Mouse (Mus musculus): ENCODE data around the gene Nrap. TPM values are rescaled to one million over a fixed set of nuclear protein-coding genes. Genes with fewer than 3 reads are reported as not detected.

Gene Nrap
- total and polyA plus RNA-seq, 2 experiments, result 0.11 to 0.55 TPM

DNA sequence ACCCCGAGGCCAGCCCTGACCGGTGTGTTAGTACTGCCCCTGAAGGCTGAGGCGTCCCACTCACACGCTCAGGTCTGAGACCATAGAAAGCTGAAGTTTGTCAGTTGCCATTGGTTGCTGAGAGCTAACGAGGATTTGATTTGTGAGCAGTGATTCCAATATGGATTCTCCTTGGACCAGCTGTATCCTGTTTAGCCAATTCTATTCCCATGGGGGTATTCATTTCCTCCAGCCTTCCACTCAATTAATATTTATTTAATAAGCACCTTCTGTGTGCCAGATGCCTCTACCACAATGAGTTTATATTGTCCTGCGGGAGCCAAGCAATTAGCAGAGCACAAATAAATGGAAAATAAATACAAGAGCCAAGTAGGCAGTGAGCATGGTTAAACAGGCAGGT lies 12.0 kb upstream of the Nrap start:
- no peaks in the 10 kb centered on the region for H3K27me3 ChIP-seq (ENCODE audit: control insufficient read depth, insufficient read depth, low read length)
- no peak overlapping the region for H3K4me3 ChIP-seq (ENCODE audit: insufficient read depth, low read depth, low read length)
- no peak overlapping the region for H3K9ac ChIP-seq (ENCODE audit: low read depth, low read length)
- no peak for TF ChIP-seq CTCF (IDR thresholded peaks at IDR 0.05; ENCODE audit: low read depth, low read length)
- TF ChIP-seq POLR2A (IDR thresholded peaks at IDR 0.05; ENCODE audit: extremely low read depth, insufficient read depth, low read length), result no peak
- 96% methylated on average over 6 of the region's 6 CpGs for WGBS
- peaks cover 6% of the 10 kb centered on the region; the same call in 1 of the 2 replicates for H3K36me3 ChIP-seq (ENCODE audit: control insufficient read depth, insufficient read depth, low read length)
- no peak for DNase-seq (ENCODE audit: extremely low read depth, low read depth, low spot score)
- peaks cover 12% of the 10 kb centered on the region; the same call in 1 of the 2 replicates for H3K79me2 ChIP-seq (ENCODE audit: control insufficient read depth, insufficient read depth, low read length)
- no peak overlapping the region for H3K27ac ChIP-seq (replicated peaks; ENCODE audit: insufficient read depth, low read depth, low read length)
- peaks cover 7% of the 10 kb centered on the region for H3K4me1 ChIP-seq (ENCODE audit: control insufficient read depth, insufficient read depth, low read length)

DNA sequence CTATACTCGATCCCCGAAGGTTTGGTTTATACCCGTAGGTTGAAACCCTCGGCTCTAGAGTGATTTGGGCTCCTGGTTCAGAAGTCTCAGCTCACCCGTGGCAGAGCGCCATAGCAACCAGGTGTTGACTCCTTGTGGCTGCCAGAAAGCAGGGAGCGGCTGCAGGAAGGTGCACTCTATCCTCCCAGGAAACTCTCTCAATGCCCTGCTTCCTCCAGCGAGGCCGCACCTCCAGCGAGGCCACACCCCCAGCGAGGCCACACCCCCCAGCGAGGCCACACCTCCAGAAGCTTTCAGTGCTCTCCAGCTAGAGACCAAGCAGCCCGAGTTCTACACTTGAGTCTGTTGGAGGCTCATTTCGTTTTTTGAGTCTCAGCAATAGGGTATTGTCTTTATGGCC lies 10.4 kb upstream of the Nrap start:
- H3K9ac ChIP-seq (ENCODE audit: low read depth, low read length), result no peak overlapping the region
- H3K4me1 ChIP-seq (ENCODE audit: control insufficient read depth, insufficient read depth, low read length), result peaks cover 11% of the 10 kb centered on the region
- H3K27ac ChIP-seq (replicated peaks; ENCODE audit: insufficient read depth, low read depth, low read length), result no peak overlapping the region
- 42% methylated on average over 14 of the region's 14 CpGs for WGBS
- peaks cover under 1% of the 10 kb centered on the region; the same call in 1 of the 2 replicates for H3K36me3 ChIP-seq (ENCODE audit: control insufficient read depth, insufficient read depth, low read length)
- H3K4me3 ChIP-seq (ENCODE audit: insufficient read depth, low read depth, low read length), result no peak overlapping the region
- H3K27me3 ChIP-seq (ENCODE audit: control insufficient read depth, insufficient read depth, low read length), result no peaks in the 10 kb centered on the region
- H3K79me2 ChIP-seq (ENCODE audit: control insufficient read depth, insufficient read depth, low read length), result peaks cover 12% of the 10 kb centered on the region; the same call in 1 of the 2 replicates
- peak; percentile 65 for DNase-seq (ENCODE audit: extremely low read depth, low read depth, low spot score)
- TF ChIP-seq POLR2A (IDR thresholded peaks at IDR 0.05; ENCODE audit: extremely low read depth, insufficient read depth, low read length), result no peak
- TF ChIP-seq CTCF (IDR thresholded peaks at IDR 0.05; ENCODE audit: low read depth, low read length), result no peak

DNA sequence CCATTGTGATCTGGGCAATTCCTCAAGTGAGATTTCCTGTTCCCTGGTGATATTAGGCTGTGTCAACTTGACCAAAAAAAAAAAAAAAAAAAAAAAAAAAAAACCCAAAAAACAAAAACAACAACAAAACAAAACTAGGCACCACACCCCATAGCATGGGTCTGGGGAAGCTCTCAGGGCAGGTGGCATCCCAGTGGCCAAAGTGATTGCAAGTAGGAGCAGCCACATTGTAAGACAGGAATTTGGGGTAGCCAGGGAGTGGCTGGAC lies 8.6 kb upstream of the Nrap start:
- Histone ChIP-seq H3K79me2 (ENCODE audit: control insufficient read depth, insufficient read depth, low read length) (peaks cover 12% of the 10 kb centered on the region; the same call in 1 of the 2 replicates), H3K36me3 (ENCODE audit: control insufficient read depth, insufficient read depth, low read length) (no peaks in the 10 kb centered on the region), H3K27ac (replicated peaks; ENCODE audit: insufficient read depth, low read depth, low read length) (no peak overlapping the region), H3K9ac (ENCODE audit: low read depth, low read length) (no peak overlapping the region), H3K4me1 (ENCODE audit: control insufficient read depth, insufficient read depth, low read length) (peaks cover 11% of the 10 kb centered on the region), H3K4me3 (ENCODE audit: insufficient read depth, low read depth, low read length) (no peak overlapping the region), H3K27me3 (ENCODE audit: control insufficient read depth, insufficient read depth, low read length) (no peaks in the 10 kb centered on the region)
- TF ChIP-seq POLR2A (IDR thresholded peaks at IDR 0.05; ENCODE audit: extremely low read depth, insufficient read depth, low read length), result no peak
- TF ChIP-seq CTCF (IDR thresholded peaks at IDR 0.05; ENCODE audit: low read depth, low read length), result no peak
- no peak for DNase-seq (ENCODE audit: extremely low read depth, low read depth, low spot score)

DNA sequence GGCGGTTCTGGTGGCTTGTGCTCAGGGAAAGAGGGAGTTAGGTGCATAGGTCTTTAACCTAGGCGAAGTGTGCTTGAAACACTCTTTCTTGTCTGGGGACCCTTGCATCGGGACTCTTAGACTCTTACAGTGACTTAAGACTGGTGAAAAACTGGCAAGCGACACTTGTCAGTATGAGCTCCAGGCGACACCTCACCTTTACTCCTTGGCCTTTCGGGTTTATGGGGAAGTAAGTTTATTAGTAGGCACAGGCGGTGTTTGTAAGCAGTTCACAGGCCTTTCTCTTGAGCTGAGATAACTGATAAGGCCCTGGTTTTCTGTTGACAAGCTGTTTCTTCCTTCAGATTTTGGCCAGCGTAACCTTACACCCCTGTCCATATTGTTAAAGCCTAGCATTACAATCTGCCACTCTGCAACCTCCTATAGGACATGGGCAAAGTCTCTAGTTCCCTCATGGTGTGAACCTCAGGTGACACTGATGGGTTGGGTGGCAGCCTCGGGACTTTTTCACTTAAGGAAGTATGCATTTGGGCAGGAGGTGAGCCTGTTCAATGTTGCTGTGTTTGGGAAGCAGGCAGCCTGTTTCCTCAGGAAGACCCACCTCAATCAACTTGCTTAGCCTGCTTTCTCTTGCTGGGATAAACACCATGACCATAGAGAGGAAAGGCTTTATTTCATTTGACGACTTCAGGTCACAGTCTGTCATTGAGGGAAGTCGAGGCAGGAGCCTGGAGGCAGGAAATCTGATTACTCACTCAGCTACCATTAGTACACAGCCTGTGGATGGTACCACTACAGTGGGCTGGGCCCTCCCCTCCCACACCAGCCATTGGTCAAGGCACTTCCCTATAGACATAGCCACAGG lies 8.1 kb upstream of the Nrap start:
- Histone ChIP-seq H3K27ac (replicated peaks; ENCODE audit: insufficient read depth, low read depth, low read length) (peak overlapping the region; percentile 58), H3K4me1 (ENCODE audit: control insufficient read depth, insufficient read depth, low read length) (peaks cover 11% of the 10 kb centered on the region), H3K27me3 (ENCODE audit: control insufficient read depth, insufficient read depth, low read length) (no peaks in the 10 kb centered on the region), H3K9ac (ENCODE audit: low read depth, low read length) (peak overlapping the region; percentile 77), H3K4me3 (ENCODE audit: insufficient read depth, low read depth, low read length) (peak overlapping the region; percentile 67), H3K36me3 (ENCODE audit: control insufficient read depth, insufficient read depth, low read length) (no peaks in the 10 kb centered on the region), H3K79me2 (ENCODE audit: control insufficient read depth, insufficient read depth, low read length) (peaks cover 12% of the 10 kb centered on the region; the same call in 1 of the 2 replicates)
- 29% methylated on average over 11 of the region's 11 CpGs for WGBS
- no peak for TF ChIP-seq CTCF (IDR thresholded peaks at IDR 0.05; ENCODE audit: low read depth, low read length)
- no peak for TF ChIP-seq POLR2A (IDR thresholded peaks at IDR 0.05; ENCODE audit: extremely low read depth, insufficient read depth, low read length)
- peak; percentile 59 for DNase-seq (ENCODE audit: extremely low read depth, low read depth, low spot score)

DNA sequence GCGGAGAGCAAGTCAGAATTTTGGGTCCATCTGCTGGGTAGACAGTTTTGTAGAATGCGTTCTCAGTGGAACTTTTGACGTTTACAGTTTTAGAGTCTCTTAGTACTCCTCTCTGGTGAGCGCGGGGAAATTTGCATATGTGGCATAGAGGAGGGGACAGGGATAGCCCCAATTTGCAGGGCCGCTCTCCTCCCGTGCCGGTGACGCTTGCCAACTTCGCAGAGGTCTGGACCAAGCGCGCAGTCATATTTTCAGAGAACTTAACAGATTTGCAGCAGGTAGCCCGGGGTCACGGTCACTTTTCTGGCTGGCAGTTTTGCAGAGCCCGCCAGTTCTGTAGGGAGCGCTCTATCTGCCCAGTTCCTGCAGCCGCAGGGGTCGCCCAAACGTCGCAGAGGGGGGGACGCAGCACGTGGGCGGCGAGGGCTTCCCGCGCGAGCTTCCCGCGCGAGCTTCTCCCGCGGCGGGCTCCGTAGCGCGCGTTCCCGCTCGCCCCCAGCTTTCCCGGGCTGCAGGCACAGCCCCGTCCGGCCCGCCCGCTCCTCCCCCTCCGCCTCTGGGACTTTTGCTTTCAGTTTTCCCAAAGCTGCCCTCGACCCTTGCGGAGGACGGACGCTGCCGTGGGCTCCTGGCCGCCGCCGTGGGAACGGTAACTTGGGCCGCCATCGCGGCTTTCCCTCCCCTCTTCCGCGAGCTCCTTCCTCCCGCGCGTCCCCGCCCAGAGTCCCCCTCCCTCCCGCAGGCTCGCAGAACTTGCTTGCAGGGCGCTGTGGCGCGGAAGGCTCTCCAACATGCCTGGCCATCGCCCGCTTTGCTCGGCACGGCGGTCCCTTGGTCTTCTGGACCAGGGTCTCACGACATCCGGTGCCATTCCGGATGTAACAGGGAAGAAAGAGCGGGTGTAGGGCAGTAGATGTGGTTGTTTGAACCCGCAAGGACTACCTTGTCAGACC lies 7.1 kb upstream of the Nrap start, which contains the start of gene Casp7:
Casp7 (plus strand) TSS at position 461 of the 953 bp plus-strand sequence.
- no peaks in the 10 kb centered on the region for H3K27me3 ChIP-seq (ENCODE audit: control insufficient read depth, insufficient read depth, low read length)
- peaks cover 12% of the 10 kb centered on the region; the same call in 1 of the 2 replicates for H3K79me2 ChIP-seq (ENCODE audit: control insufficient read depth, insufficient read depth, low read length)
- H3K4me1 ChIP-seq (ENCODE audit: control insufficient read depth, insufficient read depth, low read length), result peaks cover 11% of the 10 kb centered on the region
- peak within 1 kb of the TSS; percentile 77 for H3K9ac ChIP-seq (ENCODE audit: low read depth, low read length)
- no peaks in the 10 kb centered on the region for H3K36me3 ChIP-seq (ENCODE audit: control insufficient read depth, insufficient read depth, low read length)
- peak within 1 kb of the TSS; percentile 67 for H3K4me3 ChIP-seq (ENCODE audit: insufficient read depth, low read depth, low read length)
- H3K27ac ChIP-seq (replicated peaks; ENCODE audit: insufficient read depth, low read depth, low read length), result peak within 1 kb of the TSS; percentile 58
- TF ChIP-seq POLR2A (IDR thresholded peaks at IDR 0.05; ENCODE audit: extremely low read depth, insufficient read depth, low read length), result peak; percentile 61; the same call in 1 of the 2 replicates
- no peak for TF ChIP-seq CTCF (IDR thresholded peaks at IDR 0.05; ENCODE audit: low read depth, low read length)
- under 1% methylated on average over 69 of the region's 78 CpGs for whole genome bisulfite sequencing
- peak; percentile 68 for DNase-seq (ENCODE audit: extremely low read depth, low read depth, low spot score)

All from liver, adult 2 months (tissue).